Mouse (Mus musculus): Measurements from ENCODE around the gene Vmn1r148.
"Not testable (repeated sequence)": the region's sequence is repeated elsewhere in the genome, so short reads cannot be mapped to it uniquely, and the experiment has no call there.

- TF ChIP-seq CTCF (IDR thresholded peaks at IDR 0.05; ENCODE audit: low read depth, low read length); GATA1 (IDR thresholded peaks at IDR 0.05; ENCODE audit: borderline replicate concordance, low read length); POLR2AphosphoS5 (IDR thresholded peaks at IDR 0.05; ENCODE audit: insufficient replicate concordance, low read depth, low read length); GATA2 (IDR thresholded peaks at IDR 0.05; ENCODE audit: borderline replicate concordance, low read depth, low read length): not testable (repeated sequence)
These were observed 50.6 kb downstream of the Vmn1r148 start, which contains the start of gene Gm10665 for GRCm38 (mm10) chr7:22463975-22464374.
